Mouse (Mus musculus): ENCODE results near the gene Pcyt2. TPM values are rescaled to one million over a fixed set of nuclear protein-coding genes. Genes with fewer than 3 reads are reported as not detected.
"Not testable (repeated sequence)": the region's sequence is repeated elsewhere in the genome, so short reads cannot be mapped to it uniquely, and the experiment has no call there.

The Pcyt2 gene
- polyA plus RNA-seq, 1 experiment from 2014 or later: 108 TPM

- no peak for ATAC-seq
- TF ChIP-seq CTCF (IDR thresholded peaks at IDR 0.05): no peak
- POLR2A ChIA-PET: interaction anchor here (0.6 kb wide), 1 partner anchor 9 kb away, joined by 8 read pairs; no protein-coding TSS in a partner anchor
- no peaks in the 10 kb centered on the region for H3K27me3 ChIP-seq
- no peak for DNase-seq (ENCODE audit: low read depth, low spot score)
- CTCF ChIA-PET: interaction anchor here (0.7 to 1.1 kb wide), 3 partner anchors 9 to 70 kb away, joined by 3 read pairs; no protein-coding TSS in a partner anchor
- in situ Hi-C loops (cut with MboI; ENCODE audit: low pct_unique_long_range_greater_than_20kb): no loop called here
Observed at GRCm38 (mm10) chr11:120583937-120584336, 33.8 kb downstream of the Pcyt2 start.

GRCm38 (mm10) chr11:120582982-120583293 is 34.8 kb downstream of the Pcyt2 start:
- DNase-seq (ENCODE audit: low read depth, low spot score); H3K27me3 ChIP-seq; in situ Hi-C loops (cut with MboI; ENCODE audit: low pct_unique_long_range_greater_than_20kb); ATAC-seq: not testable (repeated sequence)
- ChIA-PET CTCF (interaction anchor here (1.0 to 1.7 kb wide), 5 partner anchors 9 to 94 kb away, joined by 3 to 7 read pairs (median 4); partner anchors contain the start of gene P4hb), POLR2A (interaction anchor here (0.6 to 0.9 kb wide), 3 partner anchors 11 to 42 kb away, joined by 3 to 5 read pairs (median 5); no protein-coding TSS in a partner anchor)

- in situ Hi-C loops (cut with MboI; ENCODE audit: low pct_unique_long_range_greater_than_20kb): no loop called here
- H3K27me3 ChIP-seq: no peaks in the 10 kb centered on the region
Observed at GRCm38 (mm10) chr11:120582268-120582981, 35.3 kb downstream of the Pcyt2 start.

GRCm38 (mm10) chr11:120581490-120582267 is 36.1 kb downstream of the Pcyt2 start, which contains the start of gene Arhgdia:
Gene Arhgdia, minus strand, starts transcription at chr11:120581624.
- no peaks in the 10 kb centered on the region for H3K27me3 ChIP-seq
- ChIA-PET CTCF (interaction anchor here (0.9 to 1.7 kb wide), 7 partner anchors 8 to 92 kb away, joined by 3 to 7 read pairs (median 3); partner anchors contain the start of genes Alyref, P4hb and Pcyt2), POLR2A (interaction anchor here (0.6 to 1.1 kb wide), 4 partner anchors 35 to 874 kb away, joined by 3 to 4 read pairs (median 3); no protein-coding TSS in a partner anchor)
- TF ChIP-seq CTCF (IDR thresholded peaks at IDR 0.05): no peak
- in situ Hi-C loops (cut with MboI; ENCODE audit: low pct_unique_long_range_greater_than_20kb): no loop called here
- DNase-seq (ENCODE audit: low read depth, low spot score) (no peak), ATAC-seq (peak; percentile 14)

More at GRCm38 (mm10) chr11:120582268-120582981, 35.3 kb downstream of the Pcyt2 start:
- CTCF ChIA-PET: interaction anchor here (0.7 to 1.7 kb wide), 9 partner anchors 8 to 207 kb away, joined by 3 to 7 read pairs (median 3); partner anchors contain the start of genes Alyref, P4hb and Pcyt2
- no peak for TF ChIP-seq CTCF (IDR thresholded peaks at IDR 0.05)
- POLR2A ChIA-PET: interaction anchor here (0.6 to 1.1 kb wide), 5 partner anchors 12 to 129 kb away, joined by 3 to 5 read pairs (median 4); no protein-coding TSS in a partner anchor
- ATAC-seq (no peak), DNase-seq (ENCODE audit: low read depth, low spot score) (no peak)

GRCm38 (mm10) chr11:120580871-120581331 is 36.8 kb downstream of the Pcyt2 start:
- ChIA-PET POLR2A (interaction anchor here (0.7 to 1.5 kb wide), 4 partner anchors 9 to 89 kb away, joined by 3 read pairs; partner anchors contain the start of gene Slc25a10), CTCF (interaction anchor here (1.3 to 2.4 kb wide), 3 partner anchors 9 to 91 kb away, joined by 4 to 11 read pairs (median 10); no protein-coding TSS in a partner anchor)
- ATAC-seq: peak; percentile 38
- no peaks in the 10 kb centered on the region for H3K27me3 ChIP-seq
- no peak for DNase-seq (ENCODE audit: low read depth, low spot score)
- no peak for TF ChIP-seq CTCF (IDR thresholded peaks at IDR 0.05)
- in situ Hi-C loops (cut with MboI; ENCODE audit: low pct_unique_long_range_greater_than_20kb): no loop called here

GRCm38 (mm10) chr11:120580190-120580589 is 37.5 kb downstream of the Pcyt2 start:
- in situ Hi-C loops (cut with MboI; ENCODE audit: low pct_unique_long_range_greater_than_20kb): no loop called here
- ChIA-PET CTCF (interaction anchor here (1.0 to 2.4 kb wide), 12 partner anchors 10 to 109 kb away, joined by 3 to 11 read pairs (median 4); partner anchors contain the start of gene Ppp1r27), POLR2A (interaction anchor here (0.7 to 1.5 kb wide), 5 partner anchors 8 to 88 kb away, joined by 3 read pairs; partner anchors contain the start of gene Slc25a10)
- no peak for DNase-seq (ENCODE audit: low read depth, low spot score)
- TF ChIP-seq CTCF (IDR thresholded peaks at IDR 0.05): no peak
- H3K27me3 ChIP-seq: no peaks in the 10 kb centered on the region
- no peak for ATAC-seq

- no peak for DNase-seq (ENCODE audit: low read depth, low spot score)
- TF ChIP-seq CTCF (IDR thresholded peaks at IDR 0.05): no peak
- ChIA-PET CTCF (interaction anchor here (1.0 to 2.4 kb wide), 12 partner anchors 10 to 109 kb away, joined by 3 to 11 read pairs (median 4); partner anchors contain the start of gene Ppp1r27), POLR2A (interaction anchor here (0.6 to 1.5 kb wide), 2 partner anchors 36 to 119 kb away, joined by 3 to 4 read pairs; no protein-coding TSS in a partner anchor)
- H3K27me3 ChIP-seq: no peaks in the 10 kb centered on the region
- in situ Hi-C loops (cut with MboI; ENCODE audit: low pct_unique_long_range_greater_than_20kb): no loop called here
- no peak for ATAC-seq
Observed at GRCm38 (mm10) chr11:120579316-120580107, 38.2 kb downstream of the Pcyt2 start.

- H3K27me3 ChIP-seq: no peaks in the 10 kb centered on the region
- TF ChIP-seq CTCF (IDR thresholded peaks at IDR 0.05): no peak
- ATAC-seq (no peak), DNase-seq (ENCODE audit: low read depth, low spot score) (no peak)
- ChIA-PET CTCF (interaction anchor here (1.1 to 3.2 kb wide), 5 partner anchors 21 to 89 kb away, joined by 3 to 11 read pairs (median 5); no protein-coding TSS in a partner anchor), POLR2A (interaction anchor here (1.7 kb wide), 1 partner anchor 37 kb away, joined by 6 read pairs; no protein-coding TSS in a partner anchor)
- in situ Hi-C loops (cut with MboI; ENCODE audit: low pct_unique_long_range_greater_than_20kb): no loop called here
Observed at GRCm38 (mm10) chr11:120578694-120579243, 39.0 kb downstream of the Pcyt2 start.
